Mouse (Mus musculus): ENCODE measurements around the gene Safb2. TPM values are rescaled to one million over a fixed set of nuclear protein-coding genes. Genes with fewer than 3 reads are reported as not detected.

Safb2 gene
- polyA plus RNA-seq, 1 experiment, result 77.1 TPM

DNA sequence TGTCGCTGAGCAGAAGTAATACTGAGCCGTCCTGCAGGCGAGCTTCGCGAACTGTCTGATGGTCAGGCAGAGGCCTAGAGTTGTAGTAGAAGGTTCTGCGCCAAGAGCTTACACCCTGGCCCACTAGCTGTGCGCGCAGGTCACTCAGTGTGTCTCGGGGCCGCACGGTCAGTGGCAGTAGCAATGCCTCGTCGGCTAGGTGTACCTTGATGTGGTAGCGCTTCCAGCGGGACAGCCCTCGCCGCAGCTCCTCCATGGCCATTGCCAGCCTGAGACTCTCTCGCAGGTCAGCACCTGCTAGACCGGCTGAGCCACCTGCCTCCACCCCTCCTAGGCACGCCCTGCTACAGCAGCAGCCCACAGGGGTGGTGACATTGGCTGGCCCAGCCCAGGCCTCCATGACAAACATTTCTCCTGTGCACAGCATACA, 30.2 kb downstream of the Safb2 start, which contains the start of gene Gm20219:
Gene Gm20219, minus strand, starts transcription at position 266 of the 430 bp plus-strand sequence.
- WGBS, result 66% methylated on average over 20 of the region's 20 CpGs
- no peaks in the 10 kb centered on the region for H3K4me1 ChIP-seq (ENCODE audit: control insufficient read depth, insufficient read depth, low read length)
- H3K27me3 ChIP-seq (replicated peaks; ENCODE audit: control insufficient read depth, insufficient read depth, low read length), result no peaks in the 10 kb centered on the region
- no peak for TF ChIP-seq CTCF (conservative IDR thresholded peaks at IDR 0.05; ENCODE audit: insufficient read depth, insufficient read length, low read depth, low read length)
- no peaks in the 10 kb centered on the region for H3K36me3 ChIP-seq (ENCODE audit: control insufficient read depth, insufficient read depth, low read length)
- no peak within 1 kb of the TSS for H3K4me3 ChIP-seq (ENCODE audit: insufficient read depth, low read depth, low read length)
- DNase-seq, result peak; percentile 28
- no peak within 1 kb of the TSS for H3K27ac ChIP-seq (ENCODE audit: insufficient read depth, low read depth, low read length)

DNA sequence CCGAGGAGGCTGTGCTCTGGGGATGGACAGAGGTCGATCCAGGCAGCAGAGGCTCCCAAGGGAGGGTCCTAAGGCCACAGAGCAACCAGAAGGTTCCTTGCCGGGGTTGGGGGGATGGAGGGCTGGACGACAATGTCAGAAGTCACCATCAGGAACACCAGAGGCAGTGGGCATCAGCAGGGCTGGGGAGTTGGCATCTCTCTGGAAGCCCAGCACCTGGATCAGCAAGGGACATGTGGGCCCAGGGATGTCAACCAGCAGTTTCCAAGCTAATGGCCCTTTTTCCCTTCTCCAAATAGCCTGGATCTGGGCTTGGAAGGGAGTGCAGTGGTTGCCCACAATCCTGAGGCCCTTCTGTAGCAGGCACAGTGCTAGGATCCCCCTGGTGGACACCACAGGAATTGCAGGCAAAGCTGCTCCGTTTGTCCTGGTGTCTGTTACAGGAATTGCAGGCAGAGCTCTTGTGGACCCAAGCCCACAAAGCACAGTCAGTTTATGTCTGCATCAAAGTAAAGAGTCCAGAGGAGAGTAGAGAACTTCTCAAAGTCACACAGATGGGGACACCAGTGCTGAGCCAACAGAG, 31.5 kb downstream of the Safb2 start:
- 63% methylated on average over 5 of the region's 5 CpGs for WGBS
- no peaks in the 10 kb centered on the region for H3K27me3 ChIP-seq (replicated peaks; ENCODE audit: control insufficient read depth, insufficient read depth, low read length)
- TF ChIP-seq POLR2A (IDR thresholded peaks at IDR 0.05; ENCODE audit: low read depth, low read length) (no peak), CTCF (conservative IDR thresholded peaks at IDR 0.05; ENCODE audit: insufficient read depth, insufficient read length, low read depth, low read length) (peak; percentile 99)
- DNase-seq, result peak; percentile 68
- no peaks in the 10 kb centered on the region for H3K36me3 ChIP-seq (ENCODE audit: control insufficient read depth, insufficient read depth, low read length)
- H3K4me3 ChIP-seq (ENCODE audit: insufficient read depth, low read depth, low read length), result no peak overlapping the region
- no peaks in the 10 kb centered on the region for H3K4me1 ChIP-seq (ENCODE audit: control insufficient read depth, insufficient read depth, low read length)
- H3K27ac ChIP-seq (ENCODE audit: insufficient read depth, low read depth, low read length), result no peak overlapping the region

DNA sequence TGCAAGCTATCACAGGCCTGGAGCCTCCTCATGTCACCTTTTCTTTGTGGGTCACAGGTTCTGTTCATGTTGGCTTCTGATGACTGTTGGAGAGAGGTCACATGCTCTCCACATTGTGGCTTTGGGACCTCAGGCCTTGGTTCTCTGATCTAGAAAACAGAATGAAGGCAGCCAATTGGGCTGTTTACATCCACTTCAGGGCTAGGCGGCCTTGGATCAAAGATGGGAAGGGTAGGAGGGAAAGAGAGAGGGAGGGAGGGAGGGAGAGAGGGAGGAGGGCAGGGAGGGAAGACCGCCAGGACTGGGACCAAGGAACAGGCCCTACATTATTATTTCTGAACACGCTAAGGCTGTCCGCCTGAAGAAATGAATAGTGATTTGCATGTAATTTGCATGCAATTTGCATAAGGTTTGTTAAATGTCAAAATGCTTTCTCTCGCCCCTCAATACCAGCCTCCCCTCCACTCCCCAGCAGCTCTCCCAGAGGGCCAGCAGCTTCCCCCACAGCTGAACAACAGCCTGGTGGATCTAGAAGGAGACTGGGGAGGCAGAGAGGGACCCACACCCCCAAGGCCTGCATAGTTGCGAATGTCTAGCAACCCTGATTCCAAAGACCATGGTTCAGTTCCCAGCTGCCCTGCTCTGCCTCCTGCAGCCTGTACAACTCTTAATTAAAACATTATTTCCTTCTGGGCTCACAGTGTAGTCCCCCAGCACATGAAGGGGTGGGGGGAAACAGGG, 32.4 kb downstream of the Safb2 start:
- Histone ChIP-seq H3K4me3 (ENCODE audit: insufficient read depth, low read depth, low read length) (no peak overlapping the region), H3K27me3 (replicated peaks; ENCODE audit: control insufficient read depth, insufficient read depth, low read length) (no peaks in the 10 kb centered on the region), H3K4me1 (ENCODE audit: control insufficient read depth, insufficient read depth, low read length) (no peaks in the 10 kb centered on the region), H3K27ac (ENCODE audit: insufficient read depth, low read depth, low read length) (no peak overlapping the region), H3K36me3 (ENCODE audit: control insufficient read depth, insufficient read depth, low read length) (no peaks in the 10 kb centered on the region)
- TF ChIP-seq CTCF (conservative IDR thresholded peaks at IDR 0.05; ENCODE audit: insufficient read depth, insufficient read length, low read depth, low read length), result no peak
- TF ChIP-seq POLR2A (IDR thresholded peaks at IDR 0.05; ENCODE audit: low read depth, low read length), result no peak
- no peak for DNase-seq
- 78% methylated on average over 6 of the region's 6 CpGs for WGBS

DNA sequence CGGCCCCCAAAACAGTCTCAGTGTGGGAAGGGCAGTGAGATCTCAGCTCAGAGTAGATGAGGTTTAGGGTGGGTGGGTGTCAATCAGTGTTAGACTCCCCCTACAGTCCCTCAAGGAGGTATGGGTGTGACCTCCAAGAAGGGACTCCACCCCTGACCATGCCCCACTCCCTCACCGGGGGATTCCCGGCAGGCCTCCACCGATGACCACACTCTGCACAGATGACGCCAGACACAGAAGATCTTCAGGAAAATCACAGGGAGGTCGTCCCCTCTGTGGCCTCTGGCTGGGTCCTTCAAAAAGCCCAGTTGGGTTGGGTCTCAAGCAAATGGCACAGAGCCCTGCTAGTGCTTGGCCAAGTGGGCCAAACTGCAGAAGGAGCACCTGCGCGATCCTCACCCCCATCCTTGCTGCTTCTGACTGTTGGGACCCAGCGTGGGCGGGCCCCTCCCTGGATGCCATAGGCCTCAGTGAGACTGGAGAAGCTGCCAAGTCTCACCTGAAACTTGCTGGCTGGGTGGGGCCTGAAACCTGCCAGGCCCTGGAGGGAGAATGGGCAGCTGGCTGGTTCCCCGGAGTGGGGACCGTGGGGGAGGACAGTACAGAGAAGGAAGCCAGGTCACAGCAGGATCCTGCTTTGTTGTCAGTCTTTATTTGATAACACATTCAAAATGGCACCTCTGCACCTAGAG, 33.5 kb downstream of the Safb2 start:
- Histone ChIP-seq H3K4me3 (ENCODE audit: insufficient read depth, low read depth, low read length) (no peak overlapping the region), H3K36me3 (ENCODE audit: control insufficient read depth, insufficient read depth, low read length) (no peaks in the 10 kb centered on the region), H3K27ac (ENCODE audit: insufficient read depth, low read depth, low read length) (no peak overlapping the region), H3K27me3 (replicated peaks; ENCODE audit: control insufficient read depth, insufficient read depth, low read length) (no peaks in the 10 kb centered on the region), H3K4me1 (ENCODE audit: control insufficient read depth, insufficient read depth, low read length) (no peaks in the 10 kb centered on the region)
- WGBS, result 70% methylated on average over 12 of the region's 12 CpGs
- DNase-seq, result no peak
- TF ChIP-seq POLR2A (IDR thresholded peaks at IDR 0.05; ENCODE audit: low read depth, low read length) (no peak), CTCF (conservative IDR thresholded peaks at IDR 0.05; ENCODE audit: insufficient read depth, insufficient read length, low read depth, low read length) (no peak)

DNA sequence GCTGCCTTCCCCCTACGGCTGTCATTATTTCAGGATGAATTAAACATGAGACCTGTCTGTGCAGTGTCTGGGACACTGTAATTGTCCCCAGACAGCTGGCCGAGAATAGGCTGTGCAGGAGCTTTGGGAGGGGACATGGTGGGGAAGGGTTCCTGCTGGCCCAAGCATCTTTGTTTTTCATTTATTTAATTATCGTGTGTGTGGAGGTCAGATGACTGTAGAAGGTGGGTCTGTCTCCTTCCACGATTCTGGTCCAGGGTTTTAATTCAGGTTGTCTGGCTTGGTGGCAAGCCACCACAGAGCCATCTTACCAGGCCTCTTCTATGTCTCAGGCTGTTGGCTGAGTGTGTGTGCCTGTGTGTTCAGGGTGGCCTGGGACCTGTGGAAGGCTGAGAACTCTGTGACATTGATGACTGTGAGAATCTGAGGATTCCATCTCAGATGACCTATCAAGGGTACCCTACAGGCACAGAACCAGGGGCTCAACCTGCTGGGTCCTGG, 35.7 kb downstream of the Safb2 start:
- H3K27me3 ChIP-seq (replicated peaks; ENCODE audit: control insufficient read depth, insufficient read depth, low read length), result no peaks in the 10 kb centered on the region
- WGBS, result 65% methylated on average over 4 of the region's 4 CpGs
- H3K36me3 ChIP-seq (ENCODE audit: control insufficient read depth, insufficient read depth, low read length), result no peaks in the 10 kb centered on the region
- H3K27ac ChIP-seq (ENCODE audit: insufficient read depth, low read depth, low read length), result no peak overlapping the region
- H3K4me3 ChIP-seq (ENCODE audit: insufficient read depth, low read depth, low read length), result no peak overlapping the region
- DNase-seq, result no peak
- no peaks in the 10 kb centered on the region for H3K4me1 ChIP-seq (ENCODE audit: control insufficient read depth, insufficient read depth, low read length)
- TF ChIP-seq POLR2A (IDR thresholded peaks at IDR 0.05; ENCODE audit: low read depth, low read length), result no peak

DNA sequence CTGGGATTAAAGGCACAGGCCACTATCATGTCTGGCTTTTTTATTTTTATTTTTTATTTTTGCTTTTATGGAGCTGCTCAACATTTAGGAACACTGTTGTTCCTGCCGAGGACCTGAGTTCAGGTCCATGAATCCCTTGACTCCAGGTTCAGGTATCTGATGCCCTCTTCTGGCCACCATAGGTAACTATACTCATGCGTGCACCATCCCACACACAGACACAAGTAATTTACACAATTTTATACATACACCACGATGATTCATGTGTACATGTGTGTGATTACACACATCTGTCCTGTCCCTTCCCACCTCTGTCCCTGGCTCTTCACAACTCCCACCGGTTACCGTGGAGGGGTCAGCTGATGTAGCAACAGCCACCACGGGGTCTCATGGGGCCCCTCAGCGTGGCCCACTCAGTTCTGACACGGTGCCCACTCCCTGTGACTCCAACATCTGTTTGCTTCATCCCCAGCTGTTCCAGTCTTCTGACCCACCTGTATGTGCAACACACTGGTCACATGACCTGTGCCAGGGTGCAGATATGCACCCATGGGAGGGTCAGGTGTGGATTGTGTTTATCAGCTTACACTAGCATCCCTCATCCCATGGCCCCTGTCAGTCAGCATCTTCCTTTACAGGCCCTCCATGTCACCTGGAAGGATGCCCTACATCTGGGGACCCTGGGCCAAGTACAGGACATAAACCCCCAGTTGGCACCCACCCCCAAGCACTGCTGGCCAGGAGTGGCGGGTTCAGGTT, 36.4 kb downstream of the Safb2 start:
- DNase-seq, result no peak
- WGBS, result 76% methylated on average over 9 of the region's 9 CpGs
- Histone ChIP-seq H3K27me3 (replicated peaks; ENCODE audit: control insufficient read depth, insufficient read depth, low read length) (no peaks in the 10 kb centered on the region), H3K4me1 (ENCODE audit: control insufficient read depth, insufficient read depth, low read length) (no peaks in the 10 kb centered on the region), H3K36me3 (ENCODE audit: control insufficient read depth, insufficient read depth, low read length) (no peaks in the 10 kb centered on the region), H3K4me3 (ENCODE audit: insufficient read depth, low read depth, low read length) (no peak overlapping the region), H3K27ac (ENCODE audit: insufficient read depth, low read depth, low read length) (no peak overlapping the region)
- TF ChIP-seq CTCF (conservative IDR thresholded peaks at IDR 0.05; ENCODE audit: insufficient read depth, insufficient read length, low read depth, low read length) (peak; percentile 28; the same call in 1 of the 2 replicates), POLR2A (IDR thresholded peaks at IDR 0.05; ENCODE audit: low read depth, low read length) (no peak)

Data from kidney, adult 2 months (tissue).